Mouse (Mus musculus) urinary bladder, adult 2 months (tissue): ENCODE data around the gene Nr2f6. TPM values are rescaled to one million over a fixed set of nuclear protein-coding genes. Genes with fewer than 3 reads are reported as not detected.

Source experiments
- DNase-seq: peaks from one replicate; pipeline ENCODE4 v3.0.0; 2022; ENCODE audit warnings: low spot score
- polyA plus RNA-seq: library from polyadenylated mRNA; depleted of rRNA; stranded (reverse); fragments of >200 nt; gene quantifications from 2 replicates; pipeline ENCODE4 v1.2.3, GENCODE M21; 2012; rRNA removed

Gene Nr2f6
- polyA plus RNA-seq, result 65.7 and 75.0 TPM in 2 replicates

DNA sequence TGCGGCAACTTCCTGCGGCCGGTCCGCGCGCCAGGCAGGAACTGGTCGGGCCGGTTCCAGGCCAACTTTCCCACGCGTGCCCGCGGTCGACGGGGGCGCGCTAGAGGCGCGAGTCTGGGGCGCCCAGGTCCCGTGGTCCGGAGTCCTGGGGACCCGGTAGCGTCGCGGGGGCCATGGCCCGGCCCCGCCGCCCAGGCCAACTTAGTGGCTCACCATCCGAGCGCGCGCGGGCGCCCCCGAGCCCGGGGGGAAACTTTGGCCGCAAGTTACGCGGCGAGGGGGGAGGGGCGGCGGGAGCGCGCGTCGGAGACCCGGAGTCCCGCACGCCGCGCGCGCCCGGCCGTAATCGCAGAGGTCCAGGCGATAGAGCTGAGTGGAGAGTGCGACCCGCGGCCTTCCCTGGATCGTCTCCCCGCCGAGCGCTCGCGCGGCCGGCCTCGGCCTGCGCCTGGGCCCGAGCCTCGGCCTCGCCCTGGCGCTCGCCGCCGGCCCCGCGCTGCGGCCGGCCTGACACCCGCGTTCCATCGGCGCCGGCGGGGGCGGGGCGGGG, at the start of gene Nr2f6:
Nr2f6 (minus strand) TSS at position 540 of the 550 bp plus-strand sequence.
- peak; percentile 85 for DNase-seq

GRCm38 (mm10) chr8:71422121-71422520, 40.4 kb upstream of the Nr2f6 start:
- no peak for DNase-seq

GRCm38 (mm10) chr8:71411535-71412273, 29.9 kb upstream of the Nr2f6 start:
- DNase-seq, result no peak

GRCm38 (mm10) chr8:71408231-71408630, 26.5 kb upstream of the Nr2f6 start:
- DNase-seq, result no peak

DNA sequence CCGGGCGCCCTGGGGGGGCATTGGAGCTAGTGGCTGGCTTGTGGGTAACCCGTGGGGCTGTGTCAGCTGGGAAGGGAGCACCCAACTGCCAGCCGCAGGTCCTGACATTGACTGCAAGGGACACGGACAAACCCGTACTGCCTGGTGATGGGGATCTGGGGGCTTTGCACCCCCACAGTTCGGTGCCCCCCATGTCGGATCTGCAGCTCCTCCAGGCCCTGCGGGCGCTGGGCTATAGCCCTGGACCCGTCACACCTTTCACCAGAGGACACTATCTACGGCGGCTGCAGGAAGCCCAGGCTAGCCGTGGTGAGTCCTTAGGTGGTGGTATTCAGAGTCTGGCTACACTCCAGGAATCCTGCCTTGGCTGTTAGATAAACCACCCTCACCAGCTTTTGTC, 25.7 kb upstream of the Nr2f6 start:
- no peak for DNase-seq

- no peak for DNase-seq
Observed at GRCm38 (mm10) chr8:71406099-71407015, 24.6 kb upstream of the Nr2f6 start.

DNA sequence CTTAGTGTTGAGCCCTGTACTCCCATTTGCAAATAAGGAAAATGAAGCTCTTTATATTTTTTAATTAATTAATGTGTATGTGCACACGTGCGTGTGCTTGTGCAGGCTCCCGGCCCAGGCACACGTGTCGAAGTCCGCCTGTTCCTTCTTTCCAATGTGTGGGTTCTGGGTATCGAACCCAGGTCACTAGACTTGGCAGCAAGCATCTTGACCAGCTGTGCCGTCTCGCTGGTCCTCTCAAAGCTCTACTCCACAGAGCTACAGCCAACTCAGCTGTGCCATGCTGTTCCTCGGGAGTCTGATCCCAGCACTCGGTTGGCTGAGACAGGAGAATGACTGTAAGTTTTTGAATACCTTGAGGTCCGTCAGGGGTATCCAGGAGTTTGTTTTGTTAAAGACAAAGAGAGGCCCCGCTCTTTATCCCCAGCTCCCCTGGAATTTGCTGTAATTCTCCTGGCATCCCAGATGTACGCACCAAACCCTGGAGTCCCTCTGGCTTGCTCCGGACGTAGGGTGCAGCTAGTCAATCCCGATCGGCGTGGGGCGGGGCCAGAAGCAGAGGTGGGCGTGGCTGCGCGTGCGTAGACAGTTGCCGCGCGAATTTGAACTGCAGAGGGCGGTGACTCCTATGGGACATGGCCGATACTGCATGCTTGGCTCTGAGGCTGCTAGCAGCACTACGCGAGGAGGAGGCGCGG, 23.8 kb upstream of the Nr2f6 start, which contains the start of gene Ankle1:
Ankle1 (plus strand) TSS at position 610 of the 698 bp plus-strand sequence.
- peak; percentile 93 for DNase-seq

DNA sequence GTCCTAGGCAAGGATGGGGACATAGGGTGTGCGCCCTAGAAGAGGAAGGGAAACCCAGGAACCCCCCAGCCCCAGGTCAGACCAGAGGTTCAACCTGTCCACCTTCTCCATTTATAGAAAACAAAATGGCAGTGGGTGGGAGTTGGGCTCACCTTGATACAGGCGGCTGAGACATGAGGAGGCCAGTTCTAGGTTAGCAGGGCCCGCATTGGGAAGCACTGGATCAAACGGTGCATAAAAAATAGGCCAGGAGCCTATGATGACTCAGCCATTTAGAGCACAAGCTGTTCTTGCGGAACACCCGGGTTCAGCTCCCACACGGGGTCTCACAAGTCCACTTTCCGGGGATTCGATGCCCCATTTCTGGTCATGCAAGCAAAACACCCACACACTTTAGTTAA, 23.2 kb upstream of the Nr2f6 start:
- no peak for DNase-seq

DNA sequence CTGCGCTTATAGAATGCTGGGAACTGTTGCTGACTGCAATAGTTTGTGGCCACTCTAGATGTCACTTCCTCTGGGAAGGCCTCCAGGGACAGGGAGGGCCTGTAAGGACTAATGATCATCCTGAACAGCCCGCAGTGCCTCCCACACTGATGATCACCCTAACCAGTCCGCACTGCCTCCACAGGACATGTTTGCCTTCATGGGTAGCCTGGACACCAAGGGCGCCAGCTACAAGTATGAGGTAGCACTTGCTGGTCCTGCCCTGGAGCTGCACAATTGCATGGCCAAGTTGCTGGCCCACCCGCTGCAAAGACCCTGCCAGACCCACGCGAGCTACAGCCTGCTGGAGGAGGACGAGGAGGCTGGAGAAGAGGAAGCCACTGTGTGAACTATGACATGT, 22.3 kb upstream of the Nr2f6 start:
- DNase-seq, result no peak

- no peak for DNase-seq
Observed at GRCm38 (mm10) chr8:71403107-71403885, 21.5 kb upstream of the Nr2f6 start.

DNA sequence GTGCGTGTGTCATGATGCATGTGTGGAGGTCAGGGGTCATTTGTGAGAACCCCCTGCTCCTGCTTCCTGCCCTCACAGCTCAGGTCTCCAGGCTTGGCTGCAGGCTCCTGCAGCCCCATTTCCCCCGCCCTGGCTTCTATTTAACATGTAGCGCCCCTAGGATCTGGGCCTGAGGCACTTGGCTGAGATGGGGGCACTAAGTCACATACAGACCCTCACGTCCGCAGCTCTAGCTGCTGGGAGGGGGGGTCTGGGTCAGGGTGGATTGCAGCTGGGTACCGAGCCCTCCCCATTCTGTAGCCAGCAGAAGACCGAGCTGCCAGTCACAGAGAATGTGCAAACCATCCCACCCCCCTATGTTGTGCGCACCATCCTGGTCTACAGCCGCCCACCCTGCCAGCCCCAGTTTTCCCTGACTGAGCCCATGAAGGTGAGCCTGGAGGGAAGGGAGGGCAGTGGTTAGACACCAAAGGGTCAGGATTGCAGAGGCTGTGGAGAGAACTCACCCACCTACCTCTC, 20.7 kb upstream of the Nr2f6 start:
- DNase-seq, result no peak

DNA sequence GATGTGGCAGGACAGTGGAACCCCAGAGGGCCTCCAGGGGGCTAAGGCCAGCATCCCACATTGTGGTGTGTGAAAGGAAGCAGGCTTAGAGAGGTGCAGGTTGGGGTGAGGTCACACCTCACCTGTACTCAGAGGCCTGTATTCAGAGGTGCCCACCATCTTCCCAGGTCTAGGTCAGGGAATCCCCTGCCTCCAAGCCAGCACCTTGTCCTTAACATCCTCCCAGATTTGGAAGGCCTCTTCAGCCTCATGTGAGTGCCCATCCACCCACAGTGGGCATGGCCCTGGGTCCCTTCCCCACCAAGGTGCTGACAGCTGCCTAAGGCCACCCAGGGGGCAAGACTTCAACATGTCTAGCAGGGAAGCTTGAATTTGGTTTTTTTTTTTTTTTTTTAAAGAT, 19.7 kb upstream of the Nr2f6 start:
- DNase-seq, result no peak

- peak; percentile 11 for DNase-seq
Observed at GRCm38 (mm10) chr8:71400826-71401225, 19.1 kb upstream of the Nr2f6 start.

GRCm38 (mm10) chr8:71397701-71398100, 15.9 kb upstream of the Nr2f6 start:
- peak; percentile 19 for DNase-seq

GRCm38 (mm10) chr8:71396639-71397305, 15.0 kb upstream of the Nr2f6 start, which contains the start of gene Babam1:
Gene Babam1, plus strand, starts transcription at chr8:71396861.
- DNase-seq, result peak; percentile 72

DNA sequence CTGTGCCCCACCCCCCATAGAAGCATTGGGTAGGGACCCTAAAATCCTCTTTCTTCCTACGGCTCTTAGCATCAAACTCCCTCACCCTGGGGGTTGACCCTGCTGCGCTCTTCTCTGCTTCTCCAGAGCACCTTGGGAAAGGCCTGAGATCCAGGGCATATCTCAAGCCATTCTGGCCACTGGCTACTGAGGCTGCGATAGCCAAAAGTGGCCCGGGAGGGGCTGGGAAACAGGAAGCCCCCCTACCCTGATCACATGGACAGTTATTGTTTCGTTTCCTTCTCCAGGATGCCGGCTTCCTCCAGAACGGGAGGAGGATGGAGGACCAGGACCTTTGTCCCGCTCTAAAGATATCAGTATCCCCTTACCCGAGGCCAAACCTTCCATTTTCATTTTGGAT, 13.9 kb upstream of the Nr2f6 start, which contains the start of gene Ushbp1:
Ushbp1 (minus strand) TSS at position 174 of the 400 bp plus-strand sequence.
- peak; percentile 19 for DNase-seq

DNA sequence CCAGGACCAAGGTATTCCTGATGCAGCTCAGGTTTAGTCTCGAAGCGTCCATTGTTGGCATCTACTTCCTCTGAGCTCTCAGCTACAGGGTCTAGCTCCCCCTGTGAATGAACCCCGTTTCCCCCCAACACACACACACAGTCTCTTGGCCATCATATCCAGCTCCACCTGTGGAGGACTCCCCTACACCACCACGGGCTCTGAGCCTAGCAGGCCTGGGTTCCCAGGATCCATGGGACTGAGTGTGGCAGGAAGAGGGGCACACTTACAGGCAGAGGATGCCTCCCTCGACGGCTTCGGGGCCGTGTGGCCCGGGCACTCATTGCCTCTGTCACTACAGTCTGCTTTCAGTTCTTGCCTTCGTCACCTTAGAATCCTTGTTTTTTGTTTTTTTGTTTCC, 13.3 kb upstream of the Nr2f6 start:
- DNase-seq, result peak; percentile 18

GRCm38 (mm10) chr8:71394481-71394880, 12.7 kb upstream of the Nr2f6 start:
- no peak for DNase-seq

GRCm38 (mm10) chr8:71392871-71393270, 11.1 kb upstream of the Nr2f6 start:
- DNase-seq, result peak; percentile 11

GRCm38 (mm10) chr8:71392391-71392790, 10.6 kb upstream of the Nr2f6 start:
- peak; percentile 14 for DNase-seq
